Mouse (Mus musculus) G1E (cell line): ENCODE data around the gene Dmac2.

Experiments used
- CTCF ChIP-seq: IDR thresholded peaks from 2 replicates; pipeline ENCODE4 v1.5.1; 2012; ENCODE audit warnings: low read depth, low read length, inconsistent platforms, mixed read lengths
- GATA1 ChIP-seq: IDR thresholded peaks from 2 replicates; pipeline ENCODE4 v1.6.1; 2012; ENCODE audit warnings: borderline replicate concordance, low read length, inconsistent platforms, mixed read lengths
- POLR2AphosphoS5 ChIP-seq: IDR thresholded peaks from 2 replicates; pipeline ENCODE4 v1.6.1; 2012; ENCODE audit warnings: low read depth, low read length, inconsistent platforms; ENCODE audit not compliant: insufficient replicate concordance
- TAL1 ChIP-seq: conservative IDR thresholded peaks from 2 replicates; pipeline ENCODE4 v1.6.1; 2012; ENCODE audit warnings: low read depth, low read length, inconsistent platforms, mixed read lengths

GRCm38 (mm10) chr7:25620751-25621150 is 1.5 kb downstream of the Dmac2 start:
- TF ChIP-seq CTCF (no peak), TAL1 (no peak), POLR2AphosphoS5 (no peak), GATA1 (no peak)
